Mouse (Mus musculus): ENCODE results near the gene Klhdc7a. TPM values are rescaled to one million over a fixed set of nuclear protein-coding genes. Genes with fewer than 3 reads are reported as not detected.

Gene Klhdc7a
- polyA plus RNA-seq, 1 experiment from 2014 or later = 0.29 TPM

DNA sequence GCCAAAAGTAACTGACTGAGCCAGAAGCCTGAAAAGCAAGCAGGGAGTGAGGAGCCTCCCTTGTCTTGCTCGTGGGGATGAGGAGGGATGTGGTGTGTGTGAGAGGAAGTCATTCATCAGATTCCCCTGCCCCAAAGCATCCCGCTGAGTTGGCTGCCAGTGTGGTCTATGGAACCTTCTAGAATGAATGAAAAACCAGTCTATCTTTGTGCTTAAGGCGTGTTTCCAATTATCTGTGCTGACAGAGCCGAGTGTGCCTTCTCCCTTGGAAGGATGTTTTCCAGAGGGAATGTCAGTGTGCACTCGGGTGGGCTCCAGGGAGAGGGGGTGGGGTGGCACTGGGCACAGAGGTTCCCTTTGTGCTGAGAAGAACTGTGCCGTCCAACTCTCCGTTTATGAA, 19.2 kb downstream of the Klhdc7a start:
- Histone ChIP-seq H3K36me3 (ENCODE audit: control insufficient read depth, insufficient read depth) (no peaks in the 10 kb centered on the region; the same call in 1 of the 2 replicates), H3K4me2 (ENCODE audit: low read length) (no peak overlapping the region), H3K27me3 (replicated peaks; ENCODE audit: control insufficient read depth, insufficient read depth, low read length) (no peaks in the 10 kb centered on the region), H3K27ac (ENCODE audit: low read length) (peak overlapping the region; percentile 37; the same call in 1 of the 2 replicates), H3K4me3 (replicated peaks; ENCODE audit: low read length) (no peak overlapping the region), H3K9me3 (ENCODE audit: control insufficient read depth, low read length) (peaks cover 3% of the 10 kb centered on the region; the same call in 1 of the 2 replicates), H3K9ac (replicated peaks; ENCODE audit: low read depth, low read length) (no peak overlapping the region), H3K4me1 (replicated peaks; ENCODE audit: control insufficient read depth, insufficient read depth, low read length) (peaks cover 13% of the 10 kb centered on the region)
- peak; percentile 33; the same call in 1 of the 2 replicates for ATAC-seq
- WGBS = 7% methylated on average over 7 of the region's 7 CpGs

- peaks cover 3% of the 10 kb centered on the region; the same call in 1 of the 2 replicates for H3K9me3 ChIP-seq (ENCODE audit: control insufficient read depth, low read length)
- 97% methylated on average over 2 of the region's 2 CpGs for WGBS
- no peaks in the 10 kb centered on the region; the same call in 1 of the 2 replicates for H3K36me3 ChIP-seq (ENCODE audit: control insufficient read depth, insufficient read depth)
- H3K9ac ChIP-seq (replicated peaks; ENCODE audit: low read depth, low read length) = no peak overlapping the region
- peaks cover 13% of the 10 kb centered on the region for H3K4me1 ChIP-seq (replicated peaks; ENCODE audit: control insufficient read depth, insufficient read depth, low read length)
- H3K4me2 ChIP-seq (ENCODE audit: low read length) = no peak overlapping the region
- no peak for ATAC-seq
- H3K27me3 ChIP-seq (replicated peaks; ENCODE audit: control insufficient read depth, insufficient read depth, low read length) = no peaks in the 10 kb centered on the region
- no peak overlapping the region for H3K27ac ChIP-seq (ENCODE audit: low read length)
- H3K4me3 ChIP-seq (replicated peaks; ENCODE audit: low read length) = no peak overlapping the region
These were observed 20.5 kb downstream of the Klhdc7a start for GRCm38 (mm10) chr4:139947341-139947740.

GRCm38 (mm10) chr4:139941831-139942230, 26.0 kb downstream of the Klhdc7a start:
- Histone ChIP-seq H3K9me3 (ENCODE audit: control insufficient read depth, low read length) (no peaks in the 10 kb centered on the region), H3K4me3 (replicated peaks; ENCODE audit: low read length) (no peak overlapping the region), H3K27ac (ENCODE audit: low read length) (no peak overlapping the region), H3K9ac (replicated peaks; ENCODE audit: low read depth, low read length) (no peak overlapping the region), H3K27me3 (replicated peaks; ENCODE audit: control insufficient read depth, insufficient read depth, low read length) (no peaks in the 10 kb centered on the region), H3K4me1 (replicated peaks; ENCODE audit: control insufficient read depth, insufficient read depth, low read length) (no peaks in the 10 kb centered on the region), H3K36me3 (ENCODE audit: control insufficient read depth, insufficient read depth) (no peaks in the 10 kb centered on the region), H3K4me2 (ENCODE audit: low read length) (no peak overlapping the region)
- WGBS = 73% methylated on average over 2 of the region's 2 CpGs
- no peak for ATAC-seq

DNA sequence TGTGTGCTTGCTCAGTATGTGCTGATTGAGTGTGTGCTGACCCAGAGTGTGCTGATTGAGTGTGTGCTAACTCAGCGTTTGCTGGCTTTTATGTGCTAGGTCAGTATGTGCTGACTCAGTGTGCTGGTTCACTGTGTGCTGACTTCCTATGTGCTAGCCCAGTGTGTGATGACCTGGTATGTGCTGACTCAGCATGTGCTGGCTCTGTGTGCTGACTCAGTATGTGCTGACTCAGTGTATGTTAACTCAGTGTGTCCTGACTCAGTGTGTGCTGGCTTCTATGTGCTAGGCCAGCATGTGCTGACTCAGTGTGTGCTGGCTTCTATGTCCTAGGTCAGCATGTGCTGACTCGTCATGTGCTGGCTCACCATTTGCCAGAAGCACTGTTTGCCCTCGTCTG, 32.3 kb downstream of the Klhdc7a start:
- H3K27ac ChIP-seq (ENCODE audit: low read length) = no peak overlapping the region
- H3K4me3 ChIP-seq (replicated peaks; ENCODE audit: low read length) = no peak overlapping the region
- 75% methylated on average over 3 of the region's 3 CpGs for WGBS
- no peaks in the 10 kb centered on the region for H3K27me3 ChIP-seq (replicated peaks; ENCODE audit: control insufficient read depth, insufficient read depth, low read length)
- no peaks in the 10 kb centered on the region for H3K36me3 ChIP-seq (ENCODE audit: control insufficient read depth, insufficient read depth)
- H3K4me2 ChIP-seq (ENCODE audit: low read length) = no peak overlapping the region
- H3K4me1 ChIP-seq (replicated peaks; ENCODE audit: control insufficient read depth, insufficient read depth, low read length) = peaks cover 25% of the 10 kb centered on the region
- H3K9me3 ChIP-seq (ENCODE audit: control insufficient read depth, low read length) = no peaks in the 10 kb centered on the region
- H3K9ac ChIP-seq (replicated peaks; ENCODE audit: low read depth, low read length) = no peak overlapping the region
- ATAC-seq = no peak

GRCm38 (mm10) chr4:139932970-139933801, 34.6 kb downstream of the Klhdc7a start:
- peak; percentile 63 for ATAC-seq
- no peaks in the 10 kb centered on the region for H3K36me3 ChIP-seq (ENCODE audit: control insufficient read depth, insufficient read depth)
- no peaks in the 10 kb centered on the region for H3K27me3 ChIP-seq (replicated peaks; ENCODE audit: control insufficient read depth, insufficient read depth, low read length)
- WGBS = 38% methylated on average over 18 of the region's 18 CpGs
- no peaks in the 10 kb centered on the region for H3K9me3 ChIP-seq (ENCODE audit: control insufficient read depth, low read length)
- no peak overlapping the region for H3K9ac ChIP-seq (replicated peaks; ENCODE audit: low read depth, low read length)
- H3K4me3 ChIP-seq (replicated peaks; ENCODE audit: low read length) = no peak overlapping the region
- peaks cover 25% of the 10 kb centered on the region for H3K4me1 ChIP-seq (replicated peaks; ENCODE audit: control insufficient read depth, insufficient read depth, low read length)
- H3K4me2 ChIP-seq (ENCODE audit: low read length) = peak overlapping the region; percentile 10; the same call in 1 of the 2 replicates
- H3K27ac ChIP-seq (ENCODE audit: low read length) = peak overlapping the region; percentile 85

GRCm38 (mm10) chr4:139931790-139932510, 35.9 kb downstream of the Klhdc7a start:
- WGBS = 7% methylated on average over 12 of the region's 12 CpGs
- Histone ChIP-seq H3K9ac (replicated peaks; ENCODE audit: low read depth, low read length) (peak overlapping the region; percentile 35; the same call in 1 of the 2 replicates), H3K4me1 (replicated peaks; ENCODE audit: control insufficient read depth, insufficient read depth, low read length) (peaks cover 27% of the 10 kb centered on the region), H3K36me3 (ENCODE audit: control insufficient read depth, insufficient read depth) (no peaks in the 10 kb centered on the region), H3K4me2 (ENCODE audit: low read length) (peak overlapping the region; percentile 26), H3K27me3 (replicated peaks; ENCODE audit: control insufficient read depth, insufficient read depth, low read length) (no peaks in the 10 kb centered on the region), H3K27ac (ENCODE audit: low read length) (peak overlapping the region; percentile 85), H3K4me3 (replicated peaks; ENCODE audit: low read length) (peak overlapping the region; percentile 12; the same call in 1 of the 2 replicates), H3K9me3 (ENCODE audit: control insufficient read depth, low read length) (no peaks in the 10 kb centered on the region)
- peak; percentile 79 for ATAC-seq

- H3K4me1 ChIP-seq (replicated peaks; ENCODE audit: control insufficient read depth, insufficient read depth, low read length) = peaks cover 34% of the 10 kb centered on the region
- H3K4me2 ChIP-seq (ENCODE audit: low read length) = peak overlapping the region; percentile 26; the same call in 1 of the 2 replicates
- 33% methylated on average over 7 of the region's 7 CpGs for WGBS
- no peaks in the 10 kb centered on the region for H3K9me3 ChIP-seq (ENCODE audit: control insufficient read depth, low read length)
- no peak for ATAC-seq
- H3K36me3 ChIP-seq (ENCODE audit: control insufficient read depth, insufficient read depth) = no peaks in the 10 kb centered on the region
- no peaks in the 10 kb centered on the region for H3K27me3 ChIP-seq (replicated peaks; ENCODE audit: control insufficient read depth, insufficient read depth, low read length)
- no peak overlapping the region for H3K4me3 ChIP-seq (replicated peaks; ENCODE audit: low read length)
- peak overlapping the region; percentile 76 for H3K27ac ChIP-seq (ENCODE audit: low read length)
- H3K9ac ChIP-seq (replicated peaks; ENCODE audit: low read depth, low read length) = no peak overlapping the region; the same call in 1 of the 2 replicates
These were observed 36.9 kb downstream of the Klhdc7a start for GRCm38 (mm10) chr4:139930885-139931284.

DNA sequence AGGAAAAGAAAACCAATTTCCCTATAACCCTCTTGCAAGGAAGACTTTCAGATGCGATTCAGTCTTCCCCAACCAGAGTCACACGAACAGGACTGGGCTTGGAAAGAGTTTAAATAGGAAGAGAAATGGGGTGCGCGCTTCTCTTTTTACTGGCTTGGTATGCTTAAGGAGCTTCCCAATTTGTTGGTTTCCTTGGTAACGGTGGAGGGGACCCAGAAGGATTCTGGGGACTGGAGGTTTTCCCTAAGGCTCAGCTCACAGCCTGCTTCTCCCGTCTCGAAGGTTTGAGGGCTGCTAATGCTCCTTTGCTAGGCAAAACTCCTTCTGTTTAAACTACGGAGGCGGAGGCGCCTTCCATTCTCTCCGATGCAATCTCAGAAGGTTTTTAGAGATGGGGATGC, 41.7 kb downstream of the Klhdc7a start:
- WGBS = 3% methylated on average over 11 of the region's 11 CpGs
- Histone ChIP-seq H3K27me3 (replicated peaks; ENCODE audit: control insufficient read depth, insufficient read depth, low read length) (no peaks in the 10 kb centered on the region), H3K4me1 (replicated peaks; ENCODE audit: control insufficient read depth, insufficient read depth, low read length) (peaks cover 23% of the 10 kb centered on the region), H3K4me2 (ENCODE audit: low read length) (peak overlapping the region; percentile 52), H3K36me3 (ENCODE audit: control insufficient read depth, insufficient read depth) (no peaks in the 10 kb centered on the region), H3K9ac (replicated peaks; ENCODE audit: low read depth, low read length) (peak overlapping the region; percentile 36), H3K9me3 (ENCODE audit: control insufficient read depth, low read length) (no peaks in the 10 kb centered on the region), H3K27ac (ENCODE audit: low read length) (peak overlapping the region; percentile 79), H3K4me3 (replicated peaks; ENCODE audit: low read length) (peak overlapping the region; percentile 31)
- ATAC-seq = peak; percentile 82
